Mouse (Mus musculus) layer of hippocampus, adult 2 months (tissue): ENCODE results near the gene Sept5. TPM values are rescaled to one million over a fixed set of nuclear protein-coding genes. Genes with fewer than 3 reads are reported as not detected.

ENCODE experiments used
- DNase-seq, 2 experiments: peaks; one replicate each; pipeline ENCODE4 v3.0.0; 2022; ENCODE audit warnings: low spot score in 2 of 2
- H3K27ac ChIP-seq: fragments of 200-600 bp; 2 replicates; pipeline ENCODE4 v1.8.1; 2022
- H3K4me3 ChIP-seq: fragments of 200-600 bp; 2 replicates; pipeline ENCODE4 v1.8.1; 2022; ENCODE audit warnings: mild to moderate bottlenecking
- CTCF ChIP-seq: fragments of 200-600 bp; conservative IDR thresholded peaks from 2 replicates; pipeline ENCODE4 v1.8.1; 2022; ENCODE audit warnings: antibody characterized with exemption, mild to moderate bottlenecking, moderate library complexity
- total RNA-seq, 2 experiments: library from RNA; stranded (reverse); gene quantifications; 2 replicates each; pipeline ENCODE4 v1.2.3; 2021

Sept5 gene
- total RNA-seq, 2 experiments from 2014 or later = 560 to 619 TPM

GRCm38 (mm10) chr16:18591047-18592018 is 38.4 kb downstream of the Sept5 start:
- DNase-seq = no peak
- Histone ChIP-seq H3K4me3 (peak overlapping the region; percentile 22; the same call in 1 of the 2 replicates), H3K27ac (no peak overlapping the region)
- peak; percentile 61 for TF ChIP-seq CTCF

DNA sequence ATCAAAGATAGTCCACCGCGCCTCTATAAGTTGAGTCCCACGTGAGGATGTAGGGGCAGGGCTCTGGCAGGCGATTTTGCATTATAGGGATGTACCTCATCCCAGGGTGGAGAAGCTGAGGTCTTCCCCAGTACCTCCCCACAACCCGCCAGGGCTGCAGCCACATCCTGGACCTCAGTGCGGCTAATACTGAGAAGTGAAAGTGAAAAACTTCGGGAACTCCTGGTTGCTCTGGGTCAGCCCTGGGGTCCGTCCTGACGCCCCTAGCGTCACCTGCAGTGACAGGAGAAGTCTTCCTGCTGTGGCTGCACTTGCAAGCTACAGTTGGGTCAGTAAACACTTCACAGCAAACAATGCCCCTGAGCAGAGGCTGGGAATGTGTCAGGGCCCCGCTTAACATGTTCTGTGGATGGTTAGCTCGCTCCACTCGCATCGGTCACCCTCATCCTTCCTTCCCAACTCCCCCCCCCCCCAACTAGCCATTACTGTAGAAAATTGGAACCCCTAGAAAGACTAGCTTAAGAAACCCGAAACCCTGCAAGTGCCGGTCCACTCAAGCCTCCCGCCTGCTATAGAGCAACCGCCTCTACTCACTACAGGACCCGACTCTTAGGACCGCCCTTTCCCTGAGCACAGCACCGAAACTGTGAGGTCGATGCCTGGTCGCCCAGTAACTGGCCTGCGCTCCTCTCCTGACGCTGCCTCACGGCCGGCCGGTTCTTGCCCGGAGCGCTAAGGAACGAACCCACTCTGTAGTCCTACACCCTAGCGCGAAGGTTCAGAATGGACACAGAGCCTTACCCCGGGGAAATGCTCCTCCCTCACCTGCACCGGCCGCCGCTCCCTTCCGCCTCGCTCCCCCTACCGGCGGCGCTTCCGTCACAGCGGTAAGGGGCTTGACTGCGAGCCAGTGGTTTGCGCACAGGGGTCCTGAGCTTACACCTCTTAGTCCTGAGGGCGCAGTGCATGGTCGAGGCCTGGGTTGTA is 39.7 kb downstream of the Sept5 start, which contains the start of gene Tbx1:
Tbx1 (minus strand) TSS at position 868 of the 987 bp plus-strand sequence.
- no peak within 1 kb of the TSS for H3K27ac ChIP-seq
- peak within 1 kb of the TSS; percentile 32; the same call in 1 of the 2 replicates for H3K4me3 ChIP-seq
- no peak for DNase-seq
- TF ChIP-seq CTCF = peak; percentile 63

DNA sequence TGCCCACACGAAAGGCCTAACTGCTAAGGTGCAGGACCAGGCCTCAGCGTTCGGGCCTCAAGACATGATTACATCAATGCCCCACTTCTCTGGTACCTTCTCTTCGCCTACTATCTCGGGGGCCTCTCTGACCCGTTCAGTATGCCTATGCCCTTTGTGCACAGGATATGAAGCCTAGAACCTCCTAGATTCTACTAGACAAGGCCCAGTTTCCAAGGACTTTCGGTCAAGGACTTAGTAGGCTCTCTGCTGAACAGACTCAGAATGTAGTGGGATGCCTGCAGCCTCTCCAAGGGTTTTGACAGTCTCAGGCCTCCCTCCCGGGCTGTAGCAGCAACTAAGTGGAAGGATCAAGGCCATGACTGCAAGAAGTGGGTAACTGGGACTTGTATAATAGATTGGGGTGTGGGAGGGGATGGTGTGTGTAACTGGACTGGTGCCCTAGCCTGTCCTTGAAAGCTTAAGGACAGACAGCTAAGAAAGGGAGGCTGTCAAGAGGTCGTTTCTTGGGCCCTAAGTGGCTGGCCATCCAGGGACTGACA is 40.6 kb downstream of the Sept5 start:
- DNase-seq = no peak
- TF ChIP-seq CTCF = no peak
- Histone ChIP-seq H3K27ac (no peak overlapping the region), H3K4me3 (no peak overlapping the region)

GRCm38 (mm10) chr16:18588738-18589055 is 41.1 kb downstream of the Sept5 start:
- no peak overlapping the region for H3K4me3 ChIP-seq
- no peak overlapping the region for H3K27ac ChIP-seq
- no peak for TF ChIP-seq CTCF
- DNase-seq = no peak

- no peak overlapping the region; the same call in 1 of the 2 replicates for H3K4me3 ChIP-seq
- DNase-seq = no peak
- no peak overlapping the region for H3K27ac ChIP-seq
- no peak for TF ChIP-seq CTCF
Observed at GRCm38 (mm10) chr16:18587847-18588737, 41.7 kb downstream of the Sept5 start.

DNA sequence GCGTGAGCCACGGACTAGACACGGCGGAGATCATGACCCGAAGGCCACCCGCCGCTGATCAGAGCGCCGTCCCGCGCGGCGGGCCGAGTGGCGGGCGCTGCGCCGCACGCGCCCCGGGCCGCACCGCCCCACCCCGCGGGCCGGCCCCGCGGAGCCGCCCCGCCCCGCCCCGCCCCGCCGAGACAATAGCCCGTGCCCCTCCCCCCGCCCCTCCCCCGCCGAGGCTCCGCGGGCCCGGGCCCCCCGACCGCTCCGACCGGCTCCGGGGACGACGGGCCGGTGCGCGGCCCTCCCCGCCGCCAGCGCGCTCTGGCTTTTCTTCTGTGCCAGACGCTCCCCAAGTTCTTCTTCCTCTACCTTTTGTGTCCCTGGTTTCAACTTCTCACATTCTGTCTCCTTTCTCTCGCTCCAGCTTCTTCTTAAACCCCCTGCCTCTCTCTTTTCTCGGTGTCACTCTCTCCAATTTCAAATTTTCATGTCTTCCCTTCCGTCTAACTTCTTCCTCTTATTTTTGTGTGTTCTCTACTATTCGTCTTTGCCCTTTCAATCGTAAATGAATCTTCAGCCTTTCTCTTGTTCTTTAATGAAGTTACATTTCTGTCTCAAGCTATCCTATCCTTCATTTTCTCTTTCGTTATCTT is 42.7 kb downstream of the Sept5 start:
- Histone ChIP-seq H3K27ac (no peak overlapping the region), H3K4me3 (peak overlapping the region; percentile 38)
- TF ChIP-seq CTCF = no peak
- no peak for DNase-seq

DNA sequence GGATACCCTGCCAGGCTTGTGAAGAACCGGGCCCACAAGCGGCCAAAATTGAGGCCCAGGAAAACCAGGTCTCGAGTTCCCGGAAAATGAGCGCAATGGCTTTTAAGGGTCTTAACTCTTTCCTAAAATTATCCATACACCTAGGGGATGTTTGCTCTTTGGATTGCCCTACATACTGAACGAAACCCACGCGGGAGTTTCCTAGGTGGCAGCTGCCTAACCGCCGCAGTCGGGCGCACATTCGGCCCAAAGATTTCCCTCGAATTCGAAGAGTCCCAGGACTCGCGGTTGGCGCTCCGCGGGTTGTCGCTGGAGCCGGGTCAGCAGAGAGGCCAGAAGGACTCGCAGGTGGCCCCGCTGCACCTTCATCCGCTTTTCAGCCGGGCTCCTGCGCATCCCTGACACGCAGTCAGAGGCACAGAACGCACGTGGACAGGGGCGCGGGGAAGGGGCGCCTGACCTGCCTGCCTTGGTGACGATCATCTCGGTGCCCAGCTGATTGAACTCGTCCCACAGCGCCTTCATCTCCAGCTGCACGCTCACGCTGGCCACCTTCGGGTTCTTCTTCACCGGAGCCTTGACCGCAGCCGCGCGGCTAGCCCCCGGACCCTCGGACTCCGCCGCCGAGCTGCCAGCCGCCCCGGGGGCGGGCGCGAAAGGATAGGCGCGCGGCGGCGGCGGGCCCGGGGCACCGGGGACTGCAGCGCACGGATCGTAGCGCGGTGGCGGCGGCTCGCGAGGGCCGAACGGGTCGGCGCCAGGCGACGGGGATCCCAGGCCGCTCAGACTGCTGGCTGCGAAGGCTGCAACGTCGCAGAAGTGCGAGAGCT is 43.5 kb downstream of the Sept5 start:
- Histone ChIP-seq H3K27ac (no peak overlapping the region), H3K4me3 (peak overlapping the region; percentile 38)
- DNase-seq = no peak
- no peak for TF ChIP-seq CTCF

- Histone ChIP-seq H3K4me3 (no peak overlapping the region), H3K27ac (no peak overlapping the region)
- no peak for TF ChIP-seq CTCF
- no peak for DNase-seq
Observed at GRCm38 (mm10) chr16:18585676-18586075, 44.1 kb downstream of the Sept5 start.

DNA sequence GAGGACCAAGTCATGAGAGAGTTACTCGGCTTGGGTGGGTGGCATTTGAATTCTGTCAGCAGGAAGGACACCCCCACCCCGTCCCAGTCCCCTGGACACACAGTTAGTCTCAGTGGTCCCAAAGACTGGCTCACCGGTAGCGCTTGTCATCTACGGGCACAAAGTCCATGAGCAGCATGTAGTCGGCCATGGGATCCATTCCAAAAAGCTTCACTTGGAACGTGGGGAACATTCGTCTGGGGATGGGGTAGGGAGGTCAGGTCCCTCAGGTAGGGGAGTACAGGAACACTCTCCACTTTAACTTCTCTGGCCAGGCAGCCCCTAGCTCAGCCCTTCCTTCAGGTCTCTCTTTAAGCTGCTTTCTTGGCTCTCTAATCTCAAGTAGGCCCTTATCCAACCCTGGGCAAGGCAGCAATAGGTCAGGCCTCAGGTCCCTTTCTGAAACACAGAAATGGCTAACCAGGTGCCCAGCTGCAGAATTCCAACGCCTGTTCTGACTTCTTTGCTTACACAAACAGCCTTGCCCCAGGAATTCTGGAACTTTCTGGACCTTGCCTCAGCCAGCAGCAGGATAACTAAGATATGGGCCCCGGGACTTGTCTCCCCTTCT is 44.7 kb downstream of the Sept5 start:
- no peak for DNase-seq
- Histone ChIP-seq H3K4me3 (no peak overlapping the region), H3K27ac (no peak overlapping the region)
- no peak for TF ChIP-seq CTCF

GRCm38 (mm10) chr16:18583673-18584357 is 45.9 kb downstream of the Sept5 start:
- TF ChIP-seq CTCF = no peak
- DNase-seq = no peak
- no peak overlapping the region for H3K27ac ChIP-seq
- H3K4me3 ChIP-seq = no peak overlapping the region
